Mouse (Mus musculus): Measurements from ENCODE around the gene Kctd2. TPM values are rescaled to one million over a fixed set of nuclear protein-coding genes. Genes with fewer than 3 reads are reported as not detected.
A peak's percentile ranks its signal among the peaks of the same experiment; 100 is the strongest.

Kctd2 gene
- polyA plus RNA-seq, 1 experiment from 2014 or later: 11.5 TPM

DNA sequence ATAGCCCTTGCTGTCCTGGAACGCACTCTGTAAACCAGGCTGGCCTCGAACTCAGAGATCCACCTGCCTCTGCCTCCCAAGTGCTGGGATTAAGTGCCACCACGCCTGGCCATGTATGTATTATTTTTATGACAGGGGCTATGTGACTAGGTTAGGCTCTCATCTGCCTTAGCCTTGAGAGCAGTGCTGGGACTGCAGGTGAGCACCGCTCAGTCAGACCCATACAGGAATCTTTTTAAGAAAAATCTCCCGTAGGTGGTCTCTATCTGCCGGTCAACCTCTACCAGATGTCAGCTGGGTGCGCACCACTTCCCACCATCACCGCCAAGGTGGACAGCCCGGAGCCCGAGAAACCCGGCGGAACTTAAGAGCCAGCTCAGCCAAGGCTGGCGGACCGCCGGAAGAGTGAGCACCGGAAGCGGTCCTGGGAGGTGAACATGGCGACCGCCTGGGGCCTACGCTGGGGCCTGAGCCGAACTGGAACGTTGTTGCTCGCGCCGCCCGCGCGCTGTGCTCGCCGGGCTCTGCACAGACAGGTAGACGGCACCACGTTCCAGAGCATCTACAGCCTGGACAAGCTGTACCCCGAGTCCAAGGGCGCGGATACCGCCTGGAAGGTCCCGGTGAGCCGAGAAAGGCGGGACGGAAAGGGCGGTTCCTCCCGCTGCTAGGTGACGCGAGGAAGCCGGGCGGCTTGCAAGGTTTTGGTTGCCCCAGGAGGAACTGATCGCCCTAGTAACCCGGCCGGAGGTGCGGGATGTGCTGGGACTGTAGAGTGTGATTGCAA lies 16.4 kb upstream of the Kctd2 start, which contains the start of gene Mrpl58:
TSS of gene Mrpl58 (plus strand) at position 415 of the 787 bp plus-strand sequence.
- Histone ChIP-seq H3K4me1 (replicated peaks) (peaks cover 21% of the 10 kb centered on the region), H3K9me3 (replicated peaks) (no peaks in the 10 kb centered on the region), H3K27me3 (no peaks in the 10 kb centered on the region), H3K36me3 (peaks cover 10% of the 10 kb centered on the region; the same call in 1 of the 2 replicates), H3K4me2 (peak within 1 kb of the TSS; percentile 86), H3K9ac (peak within 1 kb of the TSS; percentile 84), H3K4me3 (peak within 1 kb of the TSS; percentile 79), H3K27ac (peak within 1 kb of the TSS; percentile 88)
- 2% methylated on average over 50 of the region's 50 CpGs for WGBS
- peak; percentile 85 for ATAC-seq (replicated peaks; ENCODE audit: insufficient number of reproducible peaks, insufficient read depth, low FRiP score, low read depth)

DNA sequence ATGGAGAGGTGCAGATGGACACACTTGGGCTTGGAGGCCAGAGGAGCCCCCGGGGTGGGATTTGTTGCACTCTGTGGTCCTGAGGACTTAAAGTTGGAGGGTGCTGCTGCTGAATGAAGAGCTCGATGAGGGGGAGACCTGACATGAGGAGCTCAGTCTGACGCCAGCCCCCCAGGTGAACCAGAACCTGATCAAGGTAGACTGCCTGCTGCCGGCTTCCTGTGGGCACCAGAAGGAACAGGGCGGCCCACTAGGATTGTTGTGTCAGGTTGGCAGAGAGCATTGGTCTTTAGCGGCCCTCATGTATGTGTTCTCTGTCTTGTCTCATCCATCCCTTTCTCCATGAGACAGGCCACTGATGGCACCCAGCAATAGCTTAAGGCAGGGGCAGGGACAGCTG lies 14.2 kb upstream of the Kctd2 start:
- Histone ChIP-seq H3K4me1 (replicated peaks) (peaks cover 21% of the 10 kb centered on the region), H3K9ac (no peak overlapping the region), H3K4me2 (no peak overlapping the region), H3K9me3 (replicated peaks) (no peaks in the 10 kb centered on the region), H3K36me3 (peaks cover 25% of the 10 kb centered on the region), H3K4me3 (no peak overlapping the region), H3K27me3 (no peaks in the 10 kb centered on the region), H3K27ac (no peak overlapping the region)
- 93% methylated on average over 6 of the region's 6 CpGs for WGBS
- ATAC-seq (replicated peaks; ENCODE audit: insufficient number of reproducible peaks, insufficient read depth, low FRiP score, low read depth): no peak

DNA sequence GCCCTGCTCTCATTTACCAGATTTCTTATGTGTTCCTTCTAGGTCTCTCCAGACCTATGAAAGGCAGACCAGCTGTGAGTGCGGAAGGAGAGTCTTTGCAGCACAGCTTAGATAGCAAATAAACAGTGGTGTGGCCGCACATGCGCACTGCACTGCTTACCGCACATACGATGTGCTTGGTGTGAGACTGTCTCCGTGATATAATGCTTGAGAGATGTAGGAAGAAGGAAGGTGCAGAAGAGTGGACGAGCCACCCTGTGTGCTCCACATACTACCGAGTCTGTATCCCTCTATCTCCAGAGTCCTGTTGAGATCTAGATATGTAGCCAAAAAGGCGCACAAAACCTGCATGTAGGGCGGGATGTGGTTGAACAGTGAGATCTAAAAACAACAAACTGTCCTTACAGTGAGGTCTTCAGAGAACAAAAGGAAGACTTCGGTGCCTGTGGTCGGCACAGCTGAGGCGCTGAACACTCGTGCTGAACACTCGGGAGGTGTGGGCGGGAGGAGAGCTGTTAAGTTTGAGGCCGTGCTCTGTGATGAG lies 13.0 kb upstream of the Kctd2 start:
- Histone ChIP-seq H3K27ac (no peak overlapping the region), H3K36me3 (peaks cover 31% of the 10 kb centered on the region), H3K4me2 (no peak overlapping the region), H3K9me3 (replicated peaks) (no peaks in the 10 kb centered on the region), H3K4me1 (replicated peaks) (peaks cover 28% of the 10 kb centered on the region), H3K27me3 (no peaks in the 10 kb centered on the region), H3K9ac (no peak overlapping the region), H3K4me3 (no peak overlapping the region)
- 84% methylated on average over 17 of the region's 17 CpGs for WGBS
- no peak for ATAC-seq (replicated peaks; ENCODE audit: insufficient number of reproducible peaks, insufficient read depth, low FRiP score, low read depth)

DNA sequence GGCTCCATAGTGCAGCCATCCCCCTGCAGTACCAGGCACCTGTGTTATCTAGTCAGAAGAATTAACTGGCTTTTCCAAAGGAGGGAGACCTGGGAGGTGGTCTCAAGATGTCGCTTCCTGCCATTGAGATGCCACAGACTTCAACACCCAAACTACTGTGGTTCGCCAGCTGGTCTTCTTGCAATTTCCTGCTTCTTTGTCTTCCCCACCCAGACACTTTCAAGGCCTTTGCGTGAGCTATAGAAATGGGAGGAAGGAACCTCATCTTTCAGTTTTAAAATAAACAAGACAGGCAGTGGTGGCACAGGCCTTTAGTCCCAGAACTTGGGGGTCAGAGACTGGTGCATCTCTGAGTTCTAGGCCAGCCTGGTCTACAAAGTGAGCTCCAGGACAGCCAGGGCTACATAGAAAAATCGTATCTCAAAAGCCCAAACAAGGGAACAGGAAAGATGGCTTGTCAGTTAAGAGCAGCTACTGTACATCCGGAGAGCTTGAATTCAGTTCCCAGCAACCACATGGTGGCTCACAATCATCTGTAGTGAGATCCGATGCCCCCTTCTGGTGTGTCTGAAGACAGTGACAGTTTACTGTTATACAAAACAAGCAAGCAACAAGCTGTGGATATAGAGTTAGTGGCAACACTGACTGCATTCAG lies 11.5 kb upstream of the Kctd2 start:
- ATAC-seq (replicated peaks; ENCODE audit: insufficient number of reproducible peaks, insufficient read depth, low FRiP score, low read depth): no peak
- peaks cover 35% of the 10 kb centered on the region for H3K4me1 ChIP-seq (replicated peaks)
- H3K9me3 ChIP-seq (replicated peaks): no peaks in the 10 kb centered on the region
- no peaks in the 10 kb centered on the region for H3K27me3 ChIP-seq
- no peak overlapping the region for H3K9ac ChIP-seq
- peaks cover 31% of the 10 kb centered on the region for H3K36me3 ChIP-seq
- 69% methylated on average over 6 of the region's 6 CpGs for WGBS
- no peak overlapping the region for H3K4me2 ChIP-seq
- peak overlapping the region; percentile 56 for H3K27ac ChIP-seq
- H3K4me3 ChIP-seq: no peak overlapping the region

DNA sequence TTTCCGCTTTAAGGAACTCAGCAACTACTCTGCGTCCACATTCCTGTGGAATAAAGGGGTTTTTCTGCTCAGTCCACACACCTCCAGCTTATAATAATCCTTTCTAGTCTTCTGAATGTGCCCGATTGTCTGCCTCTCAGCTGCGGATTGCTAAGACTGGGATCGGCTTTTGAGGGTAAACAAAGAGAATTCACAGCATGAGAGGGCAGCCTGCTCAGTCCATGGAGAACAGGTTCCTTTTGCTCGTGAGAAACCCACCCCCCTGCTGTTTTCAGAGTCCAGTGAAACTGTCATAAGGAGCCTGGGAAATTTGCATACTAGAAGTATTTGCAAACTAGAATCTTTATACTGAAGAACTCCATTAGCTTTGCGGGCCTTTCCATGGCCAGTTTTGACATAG lies 10.4 kb upstream of the Kctd2 start:
- ATAC-seq (replicated peaks; ENCODE audit: insufficient number of reproducible peaks, insufficient read depth, low FRiP score, low read depth): no peak
- H3K4me3 ChIP-seq: no peak overlapping the region
- 86% methylated on average over 7 of the region's 7 CpGs for WGBS
- no peaks in the 10 kb centered on the region for H3K27me3 ChIP-seq
- H3K4me1 ChIP-seq (replicated peaks): peaks cover 34% of the 10 kb centered on the region
- peaks cover 31% of the 10 kb centered on the region for H3K36me3 ChIP-seq
- H3K4me2 ChIP-seq: no peak overlapping the region
- H3K27ac ChIP-seq: no peak overlapping the region
- H3K9ac ChIP-seq: no peak overlapping the region
- H3K9me3 ChIP-seq (replicated peaks): no peaks in the 10 kb centered on the region

DNA sequence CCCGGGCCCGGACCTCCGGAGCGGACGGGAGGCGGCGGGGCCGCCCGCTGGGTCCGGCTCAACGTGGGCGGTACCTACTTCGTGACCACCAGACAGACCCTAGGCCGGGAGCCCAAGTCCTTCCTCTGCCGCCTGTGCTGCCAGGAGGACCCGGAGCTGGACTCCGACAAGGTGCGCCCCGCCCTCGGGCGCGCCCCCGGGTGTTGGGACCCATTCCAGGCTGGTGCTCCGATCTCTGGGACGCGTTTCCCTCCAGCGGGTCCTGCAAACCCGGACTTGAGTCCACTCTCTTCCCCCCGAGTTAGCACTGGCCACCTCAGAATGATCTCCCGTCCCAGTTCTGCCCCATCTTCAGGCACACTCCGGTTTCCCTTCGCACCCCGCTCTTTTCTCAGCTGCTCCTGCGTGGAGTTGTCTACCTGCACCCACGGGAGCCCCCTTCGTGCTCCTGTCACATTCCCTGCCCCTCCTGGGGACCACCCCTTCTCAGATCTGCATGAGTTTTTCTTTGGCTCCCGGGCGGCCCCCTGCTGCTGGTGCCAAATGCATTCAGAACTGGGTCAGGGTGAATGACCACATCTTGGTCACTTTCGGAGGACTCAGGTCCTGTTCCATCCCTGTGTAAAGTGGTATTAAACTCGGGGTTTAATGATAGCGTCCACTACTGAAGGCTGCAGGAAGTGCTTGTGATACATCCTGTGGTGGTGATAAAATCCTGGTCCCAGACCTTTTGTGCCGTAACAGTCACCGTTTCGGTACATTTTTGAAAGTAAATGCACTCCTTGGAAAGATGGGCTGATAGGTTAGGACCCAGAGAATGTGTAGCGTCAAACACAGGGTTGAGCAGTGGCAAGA lies 635 bp downstream of the Kctd2 start:
- peak overlapping the region; percentile 83 for H3K4me3 ChIP-seq
- peak; percentile 69 for ATAC-seq (replicated peaks; ENCODE audit: insufficient number of reproducible peaks, insufficient read depth, low FRiP score, low read depth)
- no peaks in the 10 kb centered on the region for H3K27me3 ChIP-seq
- no peaks in the 10 kb centered on the region for H3K9me3 ChIP-seq (replicated peaks)
- peak overlapping the region; percentile 90 for H3K27ac ChIP-seq
- peak overlapping the region; percentile 98 for H3K9ac ChIP-seq
- 1% methylated on average over 41 of the region's 45 CpGs for WGBS
- H3K4me1 ChIP-seq (replicated peaks): peaks cover 50% of the 10 kb centered on the region
- peak overlapping the region; percentile 79 for H3K4me2 ChIP-seq
- H3K36me3 ChIP-seq: peaks cover 31% of the 10 kb centered on the region

DNA sequence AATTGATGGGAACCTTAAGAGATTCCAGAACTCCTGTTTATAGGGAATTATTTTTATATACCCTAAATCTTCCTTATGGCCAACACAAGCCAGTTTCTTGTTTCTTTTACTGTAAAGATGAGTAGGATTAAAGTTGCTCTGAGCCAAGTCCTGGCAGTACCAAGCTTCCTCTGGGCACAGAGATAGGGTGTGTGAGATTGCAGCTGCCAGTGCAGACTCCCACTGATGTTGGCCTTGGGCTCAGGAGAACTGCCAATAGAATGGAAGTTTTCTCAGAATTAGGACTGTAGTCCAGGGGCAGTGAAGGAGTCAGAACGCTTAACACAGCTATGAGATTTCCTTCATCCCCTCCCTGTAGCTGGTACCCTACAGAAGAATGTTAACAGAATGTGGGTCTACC lies 1.4 kb downstream of the Kctd2 start:
- peaks cover 45% of the 10 kb centered on the region for H3K4me1 ChIP-seq (replicated peaks)
- H3K36me3 ChIP-seq: peaks cover 27% of the 10 kb centered on the region
- no peak overlapping the region for H3K27ac ChIP-seq
- H3K27me3 ChIP-seq: no peaks in the 10 kb centered on the region
- WGBS: 50% methylated on average over 1 of the region's 1 CpGs
- no peak for ATAC-seq (replicated peaks; ENCODE audit: insufficient number of reproducible peaks, insufficient read depth, low FRiP score, low read depth)
- no peaks in the 10 kb centered on the region for H3K9me3 ChIP-seq (replicated peaks)
- no peak overlapping the region for H3K9ac ChIP-seq
- peak overlapping the region; percentile 79 for H3K4me2 ChIP-seq
- peak overlapping the region; percentile 83 for H3K4me3 ChIP-seq

DNA sequence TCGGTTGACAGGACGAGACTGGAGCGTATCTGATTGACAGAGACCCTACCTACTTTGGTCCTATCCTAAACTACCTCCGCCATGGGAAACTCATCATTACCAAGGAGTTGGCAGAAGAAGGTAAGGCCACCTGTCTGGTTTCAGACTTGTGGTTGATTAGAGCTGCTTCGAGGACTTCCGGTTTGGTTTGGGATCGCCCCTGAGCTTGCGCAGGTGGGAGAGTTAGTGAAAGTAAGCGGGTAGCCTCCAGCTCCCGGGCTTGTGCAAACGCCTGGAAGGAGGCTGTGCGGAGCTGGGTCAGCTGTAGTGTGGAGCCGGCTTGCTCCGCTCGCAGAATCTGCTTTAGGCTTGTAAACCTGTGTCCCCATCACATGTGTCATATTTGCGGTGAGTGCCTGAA lies 2.0 kb downstream of the Kctd2 start:
- Histone ChIP-seq H3K4me1 (replicated peaks) (peaks cover 38% of the 10 kb centered on the region), H3K36me3 (peaks cover 28% of the 10 kb centered on the region), H3K9me3 (replicated peaks) (no peaks in the 10 kb centered on the region), H3K27me3 (no peaks in the 10 kb centered on the region), H3K4me2 (peak overlapping the region; percentile 79; the same call in 1 of the 2 replicates), H3K27ac (no peak overlapping the region), H3K4me3 (no peak overlapping the region), H3K9ac (no peak overlapping the region)
- no peak for ATAC-seq (replicated peaks; ENCODE audit: insufficient number of reproducible peaks, insufficient read depth, low FRiP score, low read depth)
- 88% methylated on average over 16 of the region's 16 CpGs for WGBS

DNA sequence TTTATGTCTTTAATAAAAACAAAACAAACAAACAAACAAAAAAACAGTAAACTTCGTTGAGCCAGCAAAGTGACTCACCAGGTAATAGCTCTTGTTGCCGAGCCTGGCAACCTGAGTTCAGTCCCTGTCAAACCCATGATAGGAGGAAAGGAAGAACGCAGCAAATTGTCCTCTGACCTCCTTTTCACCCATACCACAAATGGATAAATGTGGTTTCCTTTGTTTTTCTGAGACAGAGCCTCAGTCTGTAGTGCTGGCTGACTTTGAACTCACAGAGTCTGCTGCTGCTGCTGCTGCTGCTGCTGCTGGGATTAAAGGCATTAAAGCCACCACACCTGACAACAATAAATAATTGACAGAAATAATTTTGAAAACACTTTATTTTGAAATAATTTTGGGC lies 3.2 kb downstream of the Kctd2 start:
- Histone ChIP-seq H3K27ac (no peak overlapping the region), H3K27me3 (no peaks in the 10 kb centered on the region), H3K4me1 (replicated peaks) (peaks cover 38% of the 10 kb centered on the region), H3K4me2 (no peak overlapping the region), H3K36me3 (peaks cover 24% of the 10 kb centered on the region; the same call in 1 of the 2 replicates), H3K9me3 (replicated peaks) (no peaks in the 10 kb centered on the region), H3K9ac (no peak overlapping the region), H3K4me3 (no peak overlapping the region)
- no peak for ATAC-seq (replicated peaks; ENCODE audit: insufficient number of reproducible peaks, insufficient read depth, low FRiP score, low read depth)
- WGBS: 82% methylated on average over 3 of the region's 3 CpGs

DNA sequence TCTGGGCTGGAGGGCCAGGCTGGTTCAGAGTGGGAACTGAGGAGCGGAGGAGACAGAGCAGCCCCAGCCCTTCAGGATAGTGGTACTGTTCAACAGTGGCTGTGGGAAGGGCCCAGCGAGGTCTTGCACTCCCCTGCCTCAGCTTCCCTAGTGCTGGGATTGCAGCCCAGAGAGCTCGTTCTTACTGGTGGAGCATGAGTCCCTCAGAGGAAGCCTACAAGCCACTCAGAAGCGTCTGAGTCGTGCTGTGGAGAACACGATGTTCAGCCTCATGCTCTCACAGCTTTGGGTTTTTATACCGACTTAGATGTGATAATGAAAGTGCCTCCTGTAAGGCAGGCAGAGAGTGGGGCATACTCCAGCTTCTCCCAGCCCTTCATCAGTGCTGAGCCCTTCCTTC lies 4.7 kb downstream of the Kctd2 start:
- 84% methylated on average over 7 of the region's 7 CpGs for WGBS
- no peak for ATAC-seq (replicated peaks; ENCODE audit: insufficient number of reproducible peaks, insufficient read depth, low FRiP score, low read depth)

DNA sequence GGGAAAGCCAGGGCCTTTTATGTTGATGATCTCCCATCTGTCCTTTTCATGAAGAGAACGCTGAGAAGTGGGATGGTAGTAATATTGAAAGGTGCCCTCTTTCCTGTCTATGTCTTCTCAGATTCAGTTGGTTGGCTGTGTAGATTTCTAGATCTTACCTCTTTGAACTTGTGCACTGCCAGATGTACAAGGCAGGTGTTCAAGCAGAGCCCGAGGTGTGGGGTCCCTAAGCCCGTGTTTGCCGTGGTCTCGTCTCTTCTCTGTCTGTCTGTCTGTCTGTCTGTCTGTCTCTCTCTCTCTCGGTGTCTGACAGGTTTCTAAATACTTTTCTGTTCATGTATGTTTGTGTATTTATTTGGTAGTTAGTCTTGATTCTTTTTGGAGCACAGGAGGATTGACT lies 5.7 kb downstream of the Kctd2 start:
- Histone ChIP-seq H3K4me2 (no peak overlapping the region), H3K27me3 (no peaks in the 10 kb centered on the region), H3K4me3 (no peak overlapping the region), H3K27ac (no peak overlapping the region), H3K4me1 (replicated peaks) (peaks cover 26% of the 10 kb centered on the region), H3K36me3 (peaks cover 40% of the 10 kb centered on the region), H3K9me3 (replicated peaks) (no peaks in the 10 kb centered on the region), H3K9ac (no peak overlapping the region)
- WGBS: 85% methylated on average over 6 of the region's 6 CpGs
- ATAC-seq (replicated peaks; ENCODE audit: insufficient number of reproducible peaks, insufficient read depth, low FRiP score, low read depth): no peak

More for the DNA sequence above, 4.7 kb downstream of the Kctd2 start:
- no peaks in the 10 kb centered on the region for H3K9me3 ChIP-seq (replicated peaks)
- H3K36me3 ChIP-seq: peaks cover 30% of the 10 kb centered on the region; the same call in 1 of the 2 replicates
- no peak overlapping the region for H3K9ac ChIP-seq
- no peaks in the 10 kb centered on the region for H3K27me3 ChIP-seq
- peaks cover 28% of the 10 kb centered on the region for H3K4me1 ChIP-seq (replicated peaks)
- H3K4me2 ChIP-seq: no peak overlapping the region
- H3K4me3 ChIP-seq: no peak overlapping the region
- H3K27ac ChIP-seq: no peak overlapping the region

All from heart, embryonic 15.5 days (tissue).